Mouse (Mus musculus) limb, embryonic 14.5 days (tissue): ENCODE measurements around the gene Gm17349. TPM values are rescaled to one million over a fixed set of nuclear protein-coding genes. Genes with fewer than 3 reads are reported as not detected.

ENCODE experiments used
- ATAC-seq: fragments of 200-750 bp; cut with Nextera tagmentation; 2 replicates; pipeline ENCODE4 v1.8.0; 2017; ENCODE audit warnings: low read depth, moderate number of reproducible peaks, moderate TSS enrichment; ENCODE audit not compliant: low FRiP score
- DNase-seq: peaks from one replicate; pipeline ENCODE4 v3.0.0-alpha.2; 2015; ENCODE audit warnings: low spot score
- H3K27ac ChIP-seq: fragments of 300-500 bp; sonication (generic); replicated peaks from 2 replicates; pipeline ENCODE4 v1.5.1; 2014; ENCODE audit warnings: low read depth, mild to moderate bottlenecking, low read length, moderate library complexity, mixed read lengths
- H3K27me3 ChIP-seq: fragments of 300-500 bp; sonication (generic); 2 replicates; pipeline ENCODE4 v1.6.1; 2014; ENCODE audit warnings: low read length, mixed read lengths; ENCODE audit not compliant: control insufficient read depth, insufficient read depth
- H3K36me3 ChIP-seq: fragments of 300-500 bp; sonication (generic); 2 replicates; pipeline ENCODE4 v1.6.1; 2014; ENCODE audit warnings: mild to moderate bottlenecking, low read length, moderate library complexity, mixed read lengths; ENCODE audit not compliant: control insufficient read depth, insufficient read depth
- H3K4me1 ChIP-seq: fragments of 300-500 bp; sonication (generic); 2 replicates; pipeline ENCODE4 v1.6.1; 2014; ENCODE audit warnings: antibody characterized with exemption, low read length, mixed read lengths; ENCODE audit not compliant: control insufficient read depth, insufficient read depth
- H3K4me2 ChIP-seq: fragments of 300-500 bp; sonication (generic); replicated peaks from 2 replicates; pipeline ENCODE4 v1.6.1; 2014; ENCODE audit warnings: low read depth, mild to moderate bottlenecking, low read length, moderate library complexity; ENCODE audit not compliant: severe bottlenecking
- H3K4me3 ChIP-seq: fragments of 300-500 bp; sonication (generic); replicated peaks from 2 replicates; pipeline ENCODE4 v1.5.1; 2014; ENCODE audit warnings: low read length
- H3K9ac ChIP-seq: fragments of 300-500 bp; sonication (generic); 2 replicates; pipeline ENCODE4 v1.6.1; 2014; ENCODE audit warnings: mild to moderate bottlenecking, low read depth, low read length, moderate library complexity; ENCODE audit not compliant: severe bottlenecking
- H3K9me3 ChIP-seq: fragments of 300-500 bp; sonication (generic); 2 replicates; pipeline ENCODE4 v1.6.1; 2016; ENCODE audit warnings: low read length; ENCODE audit not compliant: control insufficient read depth
- POLR2A ChIP-seq: fragments of 200-500 bp; IDR thresholded peaks from 2 replicates; pipeline ENCODE4 v1.8.0; 2012; ENCODE audit warnings: inconsistent platforms, mild to moderate bottlenecking, moderate library complexity, borderline replicate concordance; ENCODE audit not compliant: insufficient read depth, insufficient read length; ENCODE audit errors: extremely low read depth
- WGBS: fragments of 180-500 bp; shearing (Covaris S2); extraction: QIAGEN DNeasy Blood & Tissue Kit; methylation state at CpG from one replicate; pipeline ENCODE4 v1.1.7; 2014; 5-methylcytosine and 5-hydroxymethylcytosine counted together
- polyA plus RNA-seq, 2 experiments: library from polyadenylated mRNA; depleted of rRNA in 1 of 2; stranded (reverse) in 1 of 2; unstranded in 1 of 2; fragments of >200 nt; fragmentation: Nextera tagmentation in 1 of 2; extraction: Ambion mirVana in 1 of 2; gene quantifications; 2 replicates each; pipeline versions ENCODE4 v1.2.1 to v1.2.3; 2012 to 2014

Gene Gm17349
- polyA plus RNA-seq, 2 experiments: 0.63 TPM; not detected in 1

- Histone ChIP-seq H3K9ac (peak overlapping the region; percentile 91), H3K27ac (no peak overlapping the region; the same call in 1 of the 2 replicates), H3K4me2 (peak overlapping the region; percentile 65), H3K27me3 (no peaks in the 10 kb centered on the region), H3K4me3 (peak overlapping the region; percentile 95), H3K9me3 (no peaks in the 10 kb centered on the region), H3K36me3 (peaks cover 27% of the 10 kb centered on the region), H3K4me1 (peaks cover 13% of the 10 kb centered on the region)
- DNase-seq (no peak), ATAC-seq (no peak)
- no peak for TF ChIP-seq POLR2A
- 78% methylated on average over 2 of the region's 2 CpGs for WGBS
Observed at GRCm38 (mm10) chr15:99726549-99726948, 21.3 kb upstream of the Gm17349 start.

DNA sequence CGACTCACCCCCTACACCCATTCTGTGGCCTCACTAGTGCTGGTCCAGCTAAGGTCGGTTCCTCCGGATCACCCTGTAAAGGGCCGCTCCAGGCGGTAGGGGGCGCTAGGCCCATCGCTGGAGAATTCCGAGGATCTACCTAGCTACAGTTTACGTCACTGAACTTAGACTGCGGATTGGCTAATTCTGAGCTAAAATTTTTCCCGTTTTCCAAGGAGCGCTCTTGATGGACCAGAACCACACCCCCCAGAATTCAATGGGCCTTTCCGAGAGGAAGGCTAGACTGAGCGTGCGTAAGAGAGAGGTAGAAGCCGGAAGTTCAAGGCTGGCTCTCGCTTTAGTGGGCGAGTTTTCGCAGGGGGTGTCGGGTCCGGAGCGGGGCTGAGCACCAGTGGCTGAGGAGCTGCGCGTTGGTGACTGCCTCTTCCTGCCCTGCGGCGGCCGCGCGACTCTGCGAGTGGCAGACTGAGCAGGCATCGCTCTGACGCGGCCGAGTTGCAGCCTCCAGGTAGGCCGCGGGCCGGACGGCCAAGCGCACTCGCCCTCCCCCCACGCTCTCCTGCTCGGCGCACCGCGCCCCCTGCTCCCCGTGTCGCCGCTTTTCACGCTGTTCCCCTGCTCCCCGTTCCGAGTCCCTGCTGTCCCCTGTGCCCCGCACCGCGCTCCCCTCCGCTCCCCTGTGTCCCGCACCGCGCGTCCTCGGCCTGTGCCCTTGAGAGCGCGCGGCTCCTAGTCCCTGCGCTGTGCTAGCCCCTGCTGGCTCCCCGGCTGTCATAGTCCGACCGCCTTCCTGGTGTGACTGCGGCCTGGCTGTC is 20.3 kb upstream of the Gm17349 start, which contains the start of gene Cox14:
Cox14 (plus strand) TSS at position 278 of the 815 bp plus-strand sequence.
- Histone ChIP-seq H3K4me3 (peak within 1 kb of the TSS; percentile 95), H3K9ac (peak within 1 kb of the TSS; percentile 91), H3K9me3 (no peaks in the 10 kb centered on the region), H3K4me2 (peak within 1 kb of the TSS; percentile 74), H3K4me1 (peaks cover 13% of the 10 kb centered on the region), H3K27me3 (no peaks in the 10 kb centered on the region), H3K36me3 (peaks cover 34% of the 10 kb centered on the region), H3K27ac (peak within 1 kb of the TSS; percentile 89)
- WGBS: under 1% methylated on average over 53 of the region's 68 CpGs
- DNase-seq (peak; percentile 98), ATAC-seq (peak; percentile 96)
- TF ChIP-seq POLR2A: peak; percentile 57; the same call in 1 of the 2 replicates

DNA sequence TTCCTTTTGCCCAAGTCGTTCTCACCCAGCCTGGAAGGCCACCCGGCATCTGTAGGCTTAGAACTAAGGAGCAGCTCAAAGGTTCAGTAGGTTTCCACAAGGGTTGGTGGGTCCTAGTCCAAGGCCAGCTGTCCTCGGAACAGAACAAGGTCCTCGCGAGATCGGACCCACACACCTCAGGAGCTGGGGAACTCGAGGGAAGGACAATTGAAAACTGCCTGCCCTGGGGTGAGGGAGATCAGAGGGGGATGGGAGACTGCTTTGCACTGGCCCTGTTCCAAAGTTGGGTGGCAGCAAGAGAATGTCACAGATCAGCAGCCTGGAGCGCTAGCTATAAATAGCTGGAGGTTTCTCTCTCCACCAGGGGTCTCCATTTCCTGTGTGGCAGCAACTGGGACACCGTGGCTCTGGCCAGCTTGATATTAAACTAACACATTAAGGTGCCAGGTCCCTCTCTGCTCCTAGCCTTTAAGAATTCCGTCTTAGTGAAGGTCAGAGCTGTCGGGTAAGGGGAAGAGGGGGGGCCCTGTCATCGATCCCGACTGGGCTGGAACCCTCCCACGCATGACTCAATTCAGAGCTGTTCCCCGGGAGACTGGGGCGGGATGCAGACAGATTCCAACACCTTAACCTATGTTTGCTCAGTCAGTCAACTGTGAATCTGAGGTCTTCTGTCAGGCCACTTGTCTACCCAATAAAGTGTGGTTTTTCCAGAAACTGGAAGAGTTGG is 19.2 kb upstream of the Gm17349 start:
- no peak for TF ChIP-seq POLR2A
- peak; percentile 84 for DNase-seq
- H3K4me3 ChIP-seq: peak overlapping the region; percentile 95
- WGBS: 15% methylated on average over 16 of the region's 16 CpGs
- no peaks in the 10 kb centered on the region for H3K27me3 ChIP-seq
- peaks cover 13% of the 10 kb centered on the region for H3K4me1 ChIP-seq
- ATAC-seq: no peak
- peak overlapping the region; percentile 46 for H3K27ac ChIP-seq
- no peaks in the 10 kb centered on the region for H3K9me3 ChIP-seq
- peaks cover 31% of the 10 kb centered on the region for H3K36me3 ChIP-seq
- H3K4me2 ChIP-seq: peak overlapping the region; percentile 74
- peak overlapping the region; percentile 42; the same call in 1 of the 2 replicates for H3K9ac ChIP-seq

GRCm38 (mm10) chr15:99723515-99724291 is 18.4 kb upstream of the Gm17349 start:
- WGBS: 32% methylated on average over 11 of the region's 11 CpGs
- H3K9me3 ChIP-seq: no peaks in the 10 kb centered on the region
- H3K27ac ChIP-seq: peak overlapping the region; percentile 46
- TF ChIP-seq POLR2A: no peak
- 0 out of 2 replicates have a peak overlapping the region, but pooled peaks have one; percentile 95 for H3K4me3 ChIP-seq
- no peak for DNase-seq
- peaks cover 13% of the 10 kb centered on the region for H3K4me1 ChIP-seq
- peaks cover 23% of the 10 kb centered on the region for H3K36me3 ChIP-seq
- peak overlapping the region; percentile 31; the same call in 1 of the 2 replicates for H3K9ac ChIP-seq
- H3K4me2 ChIP-seq: peak overlapping the region; percentile 74
- no peak for ATAC-seq
- no peaks in the 10 kb centered on the region for H3K27me3 ChIP-seq

DNA sequence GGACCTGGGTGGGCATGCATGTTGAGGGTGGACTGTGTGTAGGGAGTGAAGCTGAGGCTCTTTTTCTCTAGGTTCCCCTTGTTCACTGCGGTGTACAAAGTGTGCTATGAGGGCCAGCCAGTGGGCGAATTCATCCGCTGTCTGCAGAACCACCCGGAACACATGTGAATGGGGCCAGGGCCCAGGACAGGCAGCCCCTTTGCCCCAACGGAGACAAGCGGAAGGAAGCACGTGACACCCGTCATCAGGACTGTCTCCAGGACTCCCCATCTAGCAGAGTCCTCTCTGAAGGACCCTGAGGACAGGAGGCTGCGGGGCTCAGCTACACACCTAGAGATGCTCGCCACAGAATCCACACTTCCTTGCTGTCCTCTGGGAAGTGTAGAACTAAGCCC is 17.8 kb upstream of the Gm17349 start:
- Histone ChIP-seq H3K27ac (no peak overlapping the region), H3K4me2 (no peak overlapping the region), H3K4me3 (no peak overlapping the region), H3K9me3 (no peaks in the 10 kb centered on the region), H3K36me3 (peaks cover 19% of the 10 kb centered on the region), H3K9ac (no peak overlapping the region), H3K27me3 (no peaks in the 10 kb centered on the region), H3K4me1 (peaks cover 13% of the 10 kb centered on the region)
- no peak for TF ChIP-seq POLR2A
- ATAC-seq: no peak
- DNase-seq: no peak
- 72% methylated on average over 10 of the region's 10 CpGs for WGBS
